Mouse (Mus musculus) urinary bladder, postnatal 10 days (tissue): Measurements from ENCODE around the gene Rpp30.

Experiments
- DNase-seq: peaks from one replicate; pipeline ENCODE4 v3.0.0; 2022; ENCODE audit warnings: low spot score

Rpp30 gene

GRCm38 (mm10) chr19:36128440-36128839 is 44.9 kb downstream of the Rpp30 start:
- DNase-seq = no peak

GRCm38 (mm10) chr19:36129213-36129612 is 45.7 kb downstream of the Rpp30 start:
- no peak for DNase-seq

GRCm38 (mm10) chr19:36129643-36130042 is 46.1 kb downstream of the Rpp30 start:
- DNase-seq = no peak

DNA sequence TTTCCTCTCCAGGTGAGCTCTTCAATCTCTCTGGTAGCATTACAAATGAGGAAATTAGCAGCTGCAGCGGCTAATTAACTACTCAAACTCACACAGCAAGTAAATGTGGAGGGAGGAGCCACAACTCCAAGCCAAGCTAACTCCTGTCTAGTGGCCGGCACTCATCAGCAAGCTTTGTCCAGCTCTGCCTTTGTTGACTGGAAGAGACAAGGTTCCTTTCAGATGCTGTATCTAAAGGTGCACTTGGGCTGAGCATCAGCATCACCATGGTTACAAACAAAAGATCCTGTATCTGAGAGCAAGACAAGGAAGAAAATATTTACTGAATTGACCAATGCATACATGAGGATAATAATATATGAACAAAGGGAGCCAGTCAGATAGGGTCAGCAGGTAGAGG is 46.7 kb downstream of the Rpp30 start:
- DNase-seq = no peak

DNA sequence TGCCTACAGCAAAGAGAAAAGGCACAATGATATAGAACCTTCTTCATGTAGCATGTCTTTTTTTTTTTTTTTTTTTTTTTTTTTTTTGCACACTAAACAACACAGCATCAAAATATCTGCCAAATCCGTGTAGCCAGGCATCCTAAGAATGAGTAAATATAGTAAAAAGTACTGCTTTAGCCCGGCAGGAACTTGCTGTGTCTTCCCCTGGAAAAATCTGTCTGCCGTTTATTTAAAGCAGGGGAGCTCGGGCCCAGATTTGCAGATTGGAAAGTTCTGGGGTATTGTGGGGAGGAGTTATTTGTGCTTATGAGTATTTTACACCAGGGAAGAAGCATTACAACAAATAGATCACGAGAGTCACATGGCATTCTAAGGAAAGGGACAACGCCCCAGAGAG is 48.5 kb downstream of the Rpp30 start:
- no peak for DNase-seq

- no peak for DNase-seq
Measured at GRCm38 (mm10) chr19:36133064-36133463, 49.5 kb downstream of the Rpp30 start.

GRCm38 (mm10) chr19:36133731-36134130 is 50.2 kb downstream of the Rpp30 start:
- no peak for DNase-seq

DNA sequence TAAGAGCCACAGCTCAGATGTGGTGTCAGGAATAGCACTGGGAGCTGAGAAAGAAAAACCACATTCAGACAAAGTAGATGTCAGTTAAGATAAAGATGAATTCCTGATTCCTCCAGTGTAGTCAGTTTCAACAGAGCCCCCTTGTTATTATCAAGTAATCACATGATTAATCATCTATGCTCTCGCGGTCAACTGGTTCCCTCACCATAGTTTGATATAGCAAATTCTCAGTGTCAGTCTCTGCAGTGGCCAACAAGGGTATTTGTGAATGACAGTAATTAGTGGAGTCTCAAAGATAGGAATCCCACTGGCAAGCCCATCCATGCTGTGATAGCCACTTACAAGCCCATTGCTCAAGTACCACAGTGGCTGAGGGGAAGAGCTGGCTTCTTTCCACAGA is 60.1 kb downstream of the Rpp30 start:
- no peak for DNase-seq

DNA sequence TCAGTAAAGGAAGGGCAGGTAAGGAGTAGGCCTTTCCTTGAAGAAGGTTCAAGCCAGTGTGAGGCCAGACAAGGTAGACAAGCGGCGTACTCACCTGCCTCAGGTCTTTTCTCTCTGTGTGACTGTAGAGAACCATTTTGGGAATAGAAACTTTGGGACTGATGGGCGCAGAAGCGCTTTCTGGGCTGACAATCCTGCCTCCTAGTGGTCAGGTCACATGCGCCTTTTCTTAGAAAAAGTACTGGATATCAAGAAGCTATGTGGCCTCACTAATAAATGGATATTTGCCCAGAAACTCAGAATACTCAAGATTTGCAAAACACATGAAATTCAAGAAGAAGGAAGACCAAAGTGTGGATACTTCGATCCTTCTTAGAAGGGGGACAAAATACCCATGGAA is 65.1 kb downstream of the Rpp30 start:
- no peak for DNase-seq

- no peak for DNase-seq
Measured at GRCm38 (mm10) chr19:36150241-36151007, 66.9 kb downstream of the Rpp30 start.
